12 mouse cellular contexts compared by ENCODE assay signal in genomic region chr12:24889371-24890051, GRCm38 (mm10). TPM values are rescaled to one million over a fixed set of nuclear protein-coding genes. Genes with fewer than 3 reads are reported as not detected.
A peak's percentile ranks its signal among the peaks of the same experiment; 100 is the strongest.
DNase-seq lines count a peak whose midpoint lies in the region; ATAC-seq and TF ChIP-seq lines count a peak whose summit lies in the region.
"Had no signal": no experiment of that assay in that cellular context is flagged by ENCODE, and none has a peak within 500 bp of the region (broad histone marks: within the 10 kb centered on the region; RNA-seq: fewer than 3 reads in every experiment).

No protein-coding gene starts in this region.

- H3K9me3 ChIP-seq in forebrain, embryonic 10.5 days: no peaks in the 10 kb centered on the region
- no peaks in the 10 kb centered on the region for H3K9me3 ChIP-seq in forebrain, embryonic 16.5 days (ENCODE audit: control insufficient read depth, low read length)
- H3K9me3 ChIP-seq in lung, embryonic 14.5 days (ENCODE audit: low read depth, low read length): no peaks in the 10 kb centered on the region
- H3K9me3 ChIP-seq in liver, embryonic 16.5 days (replicated peaks; ENCODE audit: control insufficient read depth, low read length): no peaks in the 10 kb centered on the region
- no peaks in the 10 kb centered on the region for H3K9me3 ChIP-seq in stomach, embryonic 15.5 days
- H3K9me3 ChIP-seq in midbrain, embryonic 15.5 days: no peaks in the 10 kb centered on the region
- H3K9me3 ChIP-seq: embryonic facial prominence, embryonic 13.5 days had no signal

- H3K27me3 ChIP-seq in forebrain, embryonic 10.5 days (ENCODE audit: poor library complexity, severe bottlenecking): no peaks in the 10 kb centered on the region
- H3K27me3 ChIP-seq in forebrain, embryonic 16.5 days (replicated peaks; ENCODE audit: control insufficient read depth, insufficient read depth, low read length): no peaks in the 10 kb centered on the region
- no peaks in the 10 kb centered on the region for H3K27me3 ChIP-seq in lung, embryonic 14.5 days (ENCODE audit: insufficient read depth, low read length)
- no peaks in the 10 kb centered on the region for H3K27me3 ChIP-seq in liver, embryonic 16.5 days (ENCODE audit: control insufficient read depth, insufficient read depth, low read depth, low read length)
- H3K27me3 ChIP-seq in stomach, embryonic 15.5 days (replicated peaks): no peaks in the 10 kb centered on the region
- no peaks in the 10 kb centered on the region for H3K27me3 ChIP-seq in midbrain, embryonic 15.5 days (replicated peaks)
- H3K27me3 ChIP-seq: embryonic facial prominence, embryonic 13.5 days had no signal

- no peak overlapping the region for H3K4me2 ChIP-seq in forebrain, embryonic 16.5 days (ENCODE audit: low read length)
- no peak overlapping the region for H3K4me2 ChIP-seq in lung, embryonic 14.5 days
- H3K4me2 ChIP-seq in liver, embryonic 16.5 days (ENCODE audit: low read depth, low read length): peak overlapping the region; percentile 52
- H3K4me2 ChIP-seq in stomach, embryonic 15.5 days: no peak overlapping the region
- no peak overlapping the region for H3K4me2 ChIP-seq in midbrain, embryonic 15.5 days
- H3K4me2 ChIP-seq: embryonic facial prominence, embryonic 13.5 days had no signal

- H3K4me3 ChIP-seq in forebrain, embryonic 10.5 days: no peak overlapping the region
- no peak overlapping the region for H3K4me3 ChIP-seq in forebrain, embryonic 16.5 days (replicated peaks; ENCODE audit: low read length)
- H3K4me3 ChIP-seq in lung, embryonic 14.5 days (ENCODE audit: low read depth, low read length): no peak overlapping the region
- no peak overlapping the region for H3K4me3 ChIP-seq in lung, adult 2 months (replicated peaks; ENCODE audit: extremely low read depth, low read depth, low read length)
- H3K4me3 ChIP-seq in liver, embryonic 16.5 days (ENCODE audit: low read depth, low read length): peak overlapping the region; percentile 1; the same call in 1 of the 2 replicates
- H3K4me3 ChIP-seq in stomach, embryonic 15.5 days (replicated peaks): no peak overlapping the region
- H3K4me3 ChIP-seq in midbrain, embryonic 15.5 days: no peak overlapping the region
- H3K4me3 ChIP-seq: embryonic facial prominence, embryonic 13.5 days; myocyte had no signal

- no peak for ATAC-seq in forebrain, embryonic 16.5 days
- peak; percentile 53 for ATAC-seq in lung, embryonic 14.5 days (ENCODE audit: insufficient read depth)
- ATAC-seq in liver, embryonic 16.5 days (ENCODE audit: low read depth): peak; percentile 85
- peak; percentile 87 for ATAC-seq in stomach, embryonic 15.5 days (ENCODE audit: insufficient read depth, low FRiP score, low read depth)
- ATAC-seq in midbrain, embryonic 15.5 days (replicated peaks): no peak

- no peak for TF ChIP-seq POLR2A in lung, adult 2 months (IDR thresholded peaks at IDR 0.05; ENCODE audit: borderline replicate concordance, extremely low read depth, low read depth, low read length)

- peaks cover 66% of the 10 kb centered on the region for H3K36me3 ChIP-seq in forebrain, embryonic 10.5 days (replicated peaks)
- peaks cover 11% of the 10 kb centered on the region for H3K36me3 ChIP-seq in forebrain, embryonic 16.5 days (ENCODE audit: control insufficient read depth, insufficient read depth)
- peaks cover 20% of the 10 kb centered on the region; the same call in 1 of the 2 replicates for H3K36me3 ChIP-seq in lung, embryonic 14.5 days (ENCODE audit: insufficient read depth)
- no peaks in the 10 kb centered on the region for H3K36me3 ChIP-seq in liver, embryonic 16.5 days (ENCODE audit: control insufficient read depth, insufficient read depth)
- no peaks in the 10 kb centered on the region for H3K36me3 ChIP-seq in stomach, embryonic 15.5 days
- peaks cover 3% of the 10 kb centered on the region; the same call in 1 of the 2 replicates for H3K36me3 ChIP-seq in midbrain, embryonic 15.5 days (replicated peaks)

- WGBS in forebrain, embryonic 10.5 days: 89% methylated on average over 7 of the region's 7 CpGs
- 75% methylated on average over 7 of the region's 7 CpGs for WGBS in forebrain, embryonic 16.5 days
- WGBS in lung, embryonic 14.5 days: 73% methylated on average over 7 of the region's 7 CpGs
- WGBS in lung, adult 2 months: 65% methylated on average over 7 of the region's 7 CpGs
- 22% methylated on average over 7 of the region's 7 CpGs for WGBS in liver, embryonic 16.5 days (ENCODE audit: insufficient replicate concordance)
- WGBS in stomach, embryonic 15.5 days: 74% methylated on average over 7 of the region's 7 CpGs
- WGBS in midbrain, embryonic 15.5 days: 76% methylated on average over 7 of the region's 7 CpGs

- TF ChIP-seq CTCF in lung, embryonic 14.5 days (IDR thresholded peaks at IDR 0.05; ENCODE audit: low read depth): no peak
- TF ChIP-seq CTCF in lung, adult 2 months (IDR thresholded peaks at IDR 0.05; ENCODE audit: insufficient read depth, low read length): no peak

- H3K27ac ChIP-seq in forebrain, embryonic 10.5 days: peak overlapping the region; percentile 35; the same call in 1 of the 2 replicates
- no peak overlapping the region for H3K27ac ChIP-seq in forebrain, embryonic 16.5 days (ENCODE audit: low read length)
- H3K27ac ChIP-seq in lung, embryonic 14.5 days (ENCODE audit: low read depth): no peak overlapping the region; the same call in 1 of the 2 replicates
- H3K27ac ChIP-seq in liver, embryonic 16.5 days (ENCODE audit: low read length): peak overlapping the region; percentile 98
- 0 out of 2 replicates have a peak overlapping the region, but pooled peaks have one; percentile 31 for H3K27ac ChIP-seq in stomach, embryonic 15.5 days
- H3K27ac ChIP-seq in midbrain, embryonic 15.5 days: no peak overlapping the region
- H3K27ac ChIP-seq: embryonic facial prominence, embryonic 13.5 days had no signal

- no peak for DNase-seq in forebrain, embryonic 10.5 days (ENCODE audit: extremely low spot score, low spot score)
- no peak for DNase-seq in lung, embryonic 14.5 days
- no peak for DNase-seq in lung, adult 2 months
- DNase-seq in cerebellum, postnatal 4 days (ENCODE audit: low spot score in 2 of 2): no peak
- DNase-seq: kidney, adult 9 months; right cerebral cortex, postnatal 14 days had no signal

- H3K4me1 ChIP-seq in forebrain, embryonic 10.5 days: peaks cover 15% of the 10 kb centered on the region
- H3K4me1 ChIP-seq in forebrain, embryonic 16.5 days (replicated peaks; ENCODE audit: control insufficient read depth, insufficient read depth, low read length): peaks cover 10% of the 10 kb centered on the region
- peaks cover 7% of the 10 kb centered on the region; the same call in 1 of the 2 replicates for H3K4me1 ChIP-seq in lung, embryonic 14.5 days (ENCODE audit: insufficient read depth)
- H3K4me1 ChIP-seq in lung, adult 2 months (ENCODE audit: control insufficient read depth, insufficient read depth, low read length): peaks cover 9% of the 10 kb centered on the region; the same call in 1 of the 2 replicates
- peaks cover 86% of the 10 kb centered on the region for H3K4me1 ChIP-seq in liver, embryonic 16.5 days (ENCODE audit: control insufficient read depth, low read depth, low read length)
- H3K4me1 ChIP-seq in stomach, embryonic 15.5 days: peaks cover 10% of the 10 kb centered on the region
- H3K4me1 ChIP-seq in midbrain, embryonic 15.5 days: peaks cover 10% of the 10 kb centered on the region

- H3K9ac ChIP-seq in forebrain, embryonic 16.5 days (replicated peaks; ENCODE audit: low read depth, low read length): no peak overlapping the region
- no peak overlapping the region for H3K9ac ChIP-seq in lung, embryonic 14.5 days
- peak overlapping the region; percentile 65 for H3K9ac ChIP-seq in liver, embryonic 16.5 days (ENCODE audit: low read depth, low read length)
- no peak overlapping the region for H3K9ac ChIP-seq in stomach, embryonic 15.5 days
- no peak overlapping the region for H3K9ac ChIP-seq in midbrain, embryonic 15.5 days
- H3K9ac ChIP-seq: embryonic facial prominence, embryonic 13.5 days had no signal

RNA-seq across cellular contexts. Expression of gene Mboat2, which starts 58.8 kb away (rescaled TPM):
- 45.5 and 46.6 TPM in 2 replicates for polyA plus RNA-seq in forebrain, embryonic 10.5 days (2016; fragmentation: Nextera tagmentation; extraction: Ambion mirVana)
- 70.8 and 78.2 TPM in 2 replicates for polyA plus RNA-seq in forebrain, embryonic 16.5 days (2015; fragmentation: Nextera tagmentation; extraction: Ambion mirVana)
- 44.6 and 45.7 TPM in 2 replicates for polyA plus RNA-seq in lung, embryonic 14.5 days (2014; fragmentation: Nextera tagmentation; extraction: Ambion mirVana)
- 3.0 and 4.0 TPM in 2 replicates for polyA plus RNA-seq in lung, adult 2 months (2012; rRNA removed)
- 2.8 and 3.9 TPM in 2 replicates for polyA plus RNA-seq in liver, embryonic 16.5 days (2015; fragmentation: Nextera tagmentation; extraction: Ambion mirVana)
- 40.3 and 42.6 TPM in 2 replicates for polyA plus RNA-seq in stomach, embryonic 15.5 days (2015; fragmentation: Nextera tagmentation; extraction: Ambion mirVana)
- 68.6 and 71.5 TPM in 2 replicates for polyA plus RNA-seq in midbrain, embryonic 15.5 days (2015; fragmentation: Nextera tagmentation; extraction: Ambion mirVana)

Comparison
In these comparisons a context has a peak if more than half of its experiments do, and no peak if none do; other contexts are left out.
1. H3K27ac ChIP-seq: peak in forebrain, embryonic 10.5 days (single experiment), liver, embryonic 16.5 days (single experiment) and stomach, embryonic 15.5 days (single experiment); none in forebrain, embryonic 16.5 days (single experiment), lung, embryonic 14.5 days (single experiment) and midbrain, embryonic 15.5 days (single experiment).
2. ATAC-seq: peak in lung, embryonic 14.5 days (single experiment), liver, embryonic 16.5 days (single experiment) and stomach, embryonic 15.5 days (single experiment); none in forebrain, embryonic 16.5 days (single experiment) and midbrain, embryonic 15.5 days (single experiment).